Mouse (Mus musculus) heart, embryonic 11.5 days (tissue): ENCODE data around the gene Kif1c. TPM values are rescaled to one million over a fixed set of nuclear protein-coding genes. Genes with fewer than 3 reads are reported as not detected.

Experiments
- ATAC-seq: fragments of 200-750 bp; cut with Nextera tagmentation; replicated peaks from 2 replicates; pipeline ENCODE4 v1.8.0; 2017; ENCODE audit warnings: moderate library complexity; ENCODE audit not compliant: insufficient number of reproducible peaks, low FRiP score, low TSS enrichment
- H3K27ac ChIP-seq: fragments of 300-500 bp; sonication (generic); 2 replicates; pipeline ENCODE4 v1.5.1; 2014; ENCODE audit warnings: mild to moderate bottlenecking, low read depth, low read length
- H3K27me3 ChIP-seq: fragments of 300-500 bp; sonication (generic); 2 replicates; pipeline ENCODE4 v1.6.1; 2014; ENCODE audit warnings: mild to moderate bottlenecking, low read length, mixed read lengths; ENCODE audit not compliant: control insufficient read depth, insufficient read depth
- H3K36me3 ChIP-seq: fragments of 300-500 bp; sonication (generic); 2 replicates; pipeline ENCODE4 v1.6.1; 2014; ENCODE audit warnings: mild to moderate bottlenecking, low read length, moderate library complexity, mixed read lengths; ENCODE audit not compliant: control insufficient read depth, insufficient read depth
- H3K4me1 ChIP-seq: fragments of 300-500 bp; sonication (generic); 2 replicates; pipeline ENCODE4 v1.6.1; 2014; ENCODE audit warnings: low read length; ENCODE audit not compliant: control insufficient read depth, insufficient read depth
- H3K4me2 ChIP-seq: fragments of 300-500 bp; sonication (generic); 2 replicates; pipeline ENCODE4 v1.6.1; 2014; ENCODE audit warnings: mild to moderate bottlenecking, moderate library complexity
- H3K4me3 ChIP-seq: fragments of 300-500 bp; sonication (generic); 2 replicates; pipeline ENCODE4 v1.5.1; 2014; ENCODE audit warnings: low read depth, low read length
- H3K9ac ChIP-seq: fragments of 300-500 bp; sonication (generic); 2 replicates; pipeline ENCODE4 v1.6.1; 2014; ENCODE audit warnings: mild to moderate bottlenecking, low read depth, low read length, moderate library complexity
- H3K9me3 ChIP-seq: fragments of 300-500 bp; sonication (generic); replicated peaks from 2 replicates; pipeline ENCODE4 v1.6.1; 2016; ENCODE audit warnings: low read length; ENCODE audit not compliant: control insufficient read depth
- WGBS: fragments of 180-500 bp; shearing (Covaris S2); extraction: QIAGEN DNeasy Blood & Tissue Kit; methylation state at CpG from one replicate; pipeline ENCODE4 v1.1.7; 2014; ENCODE audit not compliant: insufficient replicate concordance; 5-methylcytosine and 5-hydroxymethylcytosine counted together
- polyA plus RNA-seq: library from polyadenylated mRNA; unstranded; fragments of >200 nt; fragmentation: Nextera tagmentation; extraction: Ambion mirVana; gene quantifications from 2 replicates; pipeline ENCODE4 v1.2.1, GENCODE M21; 2014

Kif1c gene
- polyA plus RNA-seq, 1 experiment from 2014 or later, result 11.4 TPM

DNA sequence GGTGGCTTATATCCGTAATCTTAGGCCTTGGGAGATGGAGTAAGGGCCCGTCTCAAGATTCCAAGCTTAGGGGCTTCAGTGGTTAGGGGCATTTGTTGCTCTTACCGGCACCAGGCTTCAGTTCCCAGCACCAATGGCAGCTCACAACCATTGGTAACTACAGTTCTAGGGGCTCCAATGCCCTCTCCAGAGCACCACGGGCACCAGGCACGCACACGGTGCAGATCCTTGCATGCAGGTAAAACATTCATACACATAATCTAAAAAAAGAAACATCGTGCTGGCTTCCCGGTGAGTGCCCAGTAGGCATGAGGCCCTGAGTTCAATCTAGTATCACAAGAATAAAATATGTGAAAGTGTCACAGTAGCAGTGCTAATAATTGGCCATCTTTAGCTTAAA, 37.2 kb upstream of the Kif1c start:
- Histone ChIP-seq H3K4me2 (no peak overlapping the region), H3K9ac (no peak overlapping the region), H3K36me3 (peaks cover 32% of the 10 kb centered on the region), H3K27me3 (no peaks in the 10 kb centered on the region), H3K9me3 (no peaks in the 10 kb centered on the region), H3K4me1 (peaks cover 15% of the 10 kb centered on the region), H3K27ac (no peak overlapping the region), H3K4me3 (no peak overlapping the region)
- no peak for ATAC-seq
- WGBS, result 87% methylated on average over 8 of the region's 8 CpGs

DNA sequence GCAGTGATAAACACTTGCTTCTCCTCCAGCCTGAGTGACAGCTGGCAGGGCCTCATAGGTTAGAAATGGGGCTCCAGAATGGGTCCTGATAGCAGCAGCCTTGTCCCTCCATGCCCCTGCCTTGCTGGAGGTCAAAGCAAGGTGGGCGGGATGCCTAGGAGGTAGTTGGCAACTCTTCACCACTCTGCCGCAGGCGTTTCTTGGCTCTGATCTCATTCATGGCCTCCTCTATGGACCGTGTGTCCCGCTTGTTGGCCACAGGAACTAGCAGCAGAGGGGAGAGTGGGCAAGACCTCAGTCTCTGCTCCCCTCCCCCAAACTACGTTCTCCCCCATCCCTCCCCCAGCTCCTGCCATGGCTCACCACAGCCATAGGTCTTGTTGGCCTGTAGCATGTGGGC, 36.4 kb upstream of the Kif1c start:
- no peak overlapping the region for H3K4me2 ChIP-seq
- 86% methylated on average over 6 of the region's 6 CpGs for WGBS
- H3K4me3 ChIP-seq, result no peak overlapping the region
- no peak overlapping the region for H3K9ac ChIP-seq
- no peak overlapping the region for H3K27ac ChIP-seq
- peaks cover 32% of the 10 kb centered on the region for H3K36me3 ChIP-seq
- H3K9me3 ChIP-seq, result no peaks in the 10 kb centered on the region
- no peak for ATAC-seq
- peaks cover 7% of the 10 kb centered on the region for H3K4me1 ChIP-seq
- no peaks in the 10 kb centered on the region for H3K27me3 ChIP-seq

DNA sequence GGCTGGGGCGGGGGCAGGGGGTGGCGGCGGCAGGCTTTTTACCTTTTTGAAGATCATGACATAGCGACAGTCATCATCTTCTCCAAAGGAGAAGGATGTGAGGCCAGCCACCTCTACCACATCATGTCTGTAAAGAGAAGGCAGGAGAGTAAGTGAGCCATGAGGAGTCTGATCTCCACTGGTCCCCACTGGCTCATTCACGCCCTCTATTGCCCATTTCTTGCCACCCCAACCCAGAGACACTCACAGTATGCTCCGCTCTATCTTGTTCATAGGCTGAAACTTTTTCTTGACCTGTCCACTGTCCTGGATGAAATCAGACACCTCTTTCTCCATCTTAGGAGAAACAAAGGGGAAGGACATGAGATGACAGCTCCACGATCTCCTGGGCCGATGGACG, 35.6 kb upstream of the Kif1c start:
- ATAC-seq, result no peak
- Histone ChIP-seq H3K36me3 (peaks cover 32% of the 10 kb centered on the region), H3K27ac (no peak overlapping the region), H3K4me1 (peaks cover 6% of the 10 kb centered on the region; the same call in 1 of the 2 replicates), H3K4me3 (no peak overlapping the region), H3K9me3 (no peaks in the 10 kb centered on the region), H3K9ac (no peak overlapping the region), H3K4me2 (no peak overlapping the region), H3K27me3 (no peaks in the 10 kb centered on the region)
- WGBS, result 84% methylated on average over 9 of the region's 9 CpGs

DNA sequence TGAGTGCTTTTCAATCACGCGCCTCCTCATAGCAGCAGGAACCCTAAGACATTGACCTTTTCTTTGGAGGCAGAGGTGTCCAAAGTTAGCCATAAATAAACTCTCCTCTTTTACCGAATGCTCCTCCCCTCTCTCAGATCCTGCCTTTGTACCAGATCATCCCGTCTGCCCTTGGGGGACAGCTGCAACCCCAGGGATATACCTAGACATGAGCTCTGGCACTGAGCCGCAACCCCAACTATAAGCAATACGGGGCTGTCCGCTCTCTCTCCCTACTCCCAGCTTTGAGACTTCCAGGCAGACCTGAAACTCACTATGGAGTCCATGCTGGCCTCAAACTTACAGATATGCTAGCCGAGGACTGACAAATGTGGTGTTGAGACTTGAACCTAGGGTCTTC, 33.7 kb upstream of the Kif1c start:
- Histone ChIP-seq H3K9ac (peak overlapping the region; percentile 10; the same call in 1 of the 2 replicates), H3K9me3 (no peaks in the 10 kb centered on the region), H3K27ac (no peak overlapping the region), H3K4me1 (peaks cover 13% of the 10 kb centered on the region), H3K36me3 (peaks cover 29% of the 10 kb centered on the region), H3K27me3 (no peaks in the 10 kb centered on the region), H3K4me2 (no peak overlapping the region), H3K4me3 (no peak overlapping the region)
- WGBS, result 92% methylated on average over 8 of the region's 8 CpGs
- ATAC-seq, result no peak

DNA sequence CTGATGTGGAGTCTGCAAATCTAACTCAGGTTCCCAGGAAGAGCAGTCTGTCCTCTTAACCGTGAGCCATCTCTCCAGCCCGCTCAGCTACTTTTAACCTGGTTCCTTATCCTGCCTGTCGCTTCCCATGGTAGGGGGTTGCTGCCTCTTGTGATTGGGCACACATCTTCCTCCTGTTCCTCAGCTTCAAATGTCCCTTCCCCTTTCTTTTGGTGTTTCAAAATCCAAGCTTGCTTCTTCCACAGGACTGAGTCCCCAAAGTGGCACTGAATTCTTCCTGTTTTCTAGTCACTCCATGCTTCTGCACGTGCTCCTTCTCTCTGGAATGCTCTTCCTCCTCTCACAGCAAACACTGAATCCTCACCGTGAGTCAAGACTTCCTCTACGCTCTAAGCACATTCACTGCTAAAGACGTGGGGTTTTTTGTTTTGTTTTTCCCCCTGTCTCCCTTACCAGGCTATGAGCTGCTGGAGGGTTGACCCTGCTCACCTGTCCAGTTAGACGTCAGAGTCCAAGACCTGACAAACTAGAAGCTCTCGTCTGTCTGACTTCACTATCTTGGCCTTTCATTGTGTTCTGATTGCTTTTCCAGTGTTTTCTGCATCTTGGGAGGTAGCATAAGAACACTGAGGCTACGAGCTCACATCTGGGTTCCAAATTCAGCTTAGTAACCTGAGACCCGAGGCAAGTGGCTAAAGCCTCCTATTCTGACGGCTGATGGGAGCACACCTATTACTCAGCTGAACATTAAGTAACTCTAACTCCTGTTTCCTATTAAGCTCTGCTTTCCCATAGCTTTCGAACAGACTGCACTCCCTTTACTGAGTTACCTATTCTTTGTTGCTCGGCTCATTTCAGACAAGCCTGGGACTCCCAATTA, 32.8 kb upstream of the Kif1c start:
- Histone ChIP-seq H3K27ac (peak overlapping the region; percentile 97), H3K9ac (peak overlapping the region; percentile 68), H3K36me3 (peaks cover 30% of the 10 kb centered on the region), H3K4me1 (peaks cover 18% of the 10 kb centered on the region), H3K4me3 (peak overlapping the region; percentile 75), H3K9me3 (no peaks in the 10 kb centered on the region), H3K27me3 (no peaks in the 10 kb centered on the region), H3K4me2 (peak overlapping the region; percentile 91)
- WGBS, result 75% methylated on average over 14 of the region's 14 CpGs
- no peak for ATAC-seq

DNA sequence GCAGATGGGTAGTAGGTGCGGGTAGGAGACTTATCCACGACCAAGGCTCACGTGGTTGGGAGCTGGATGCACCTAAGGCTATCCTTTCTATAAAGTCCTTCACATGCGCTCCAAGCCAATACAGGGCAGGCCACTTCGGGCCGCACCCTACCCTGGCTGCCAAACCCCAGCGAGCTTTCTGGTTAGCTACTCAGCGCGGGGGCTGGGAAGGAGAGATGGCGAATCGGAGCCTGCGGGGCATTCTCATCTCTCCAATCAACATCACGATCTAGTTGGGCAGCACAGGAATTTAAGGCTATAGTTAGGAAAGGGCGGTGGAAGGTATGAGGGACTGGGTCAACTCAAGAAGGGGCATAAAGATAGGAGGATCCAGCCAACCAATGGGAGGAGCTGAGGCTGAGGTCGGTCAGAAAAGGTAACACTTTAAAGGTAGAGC, 32.0 kb upstream of the Kif1c start:
- Histone ChIP-seq H3K27ac (peak overlapping the region; percentile 97), H3K9ac (peak overlapping the region; percentile 68), H3K36me3 (peaks cover 23% of the 10 kb centered on the region), H3K4me1 (peaks cover 18% of the 10 kb centered on the region), H3K4me3 (peak overlapping the region; percentile 75), H3K27me3 (no peaks in the 10 kb centered on the region), H3K9me3 (no peaks in the 10 kb centered on the region), H3K4me2 (peak overlapping the region; percentile 91)
- under 1% methylated on average over 15 of the region's 15 CpGs for WGBS
- ATAC-seq, result peak; percentile 46

DNA sequence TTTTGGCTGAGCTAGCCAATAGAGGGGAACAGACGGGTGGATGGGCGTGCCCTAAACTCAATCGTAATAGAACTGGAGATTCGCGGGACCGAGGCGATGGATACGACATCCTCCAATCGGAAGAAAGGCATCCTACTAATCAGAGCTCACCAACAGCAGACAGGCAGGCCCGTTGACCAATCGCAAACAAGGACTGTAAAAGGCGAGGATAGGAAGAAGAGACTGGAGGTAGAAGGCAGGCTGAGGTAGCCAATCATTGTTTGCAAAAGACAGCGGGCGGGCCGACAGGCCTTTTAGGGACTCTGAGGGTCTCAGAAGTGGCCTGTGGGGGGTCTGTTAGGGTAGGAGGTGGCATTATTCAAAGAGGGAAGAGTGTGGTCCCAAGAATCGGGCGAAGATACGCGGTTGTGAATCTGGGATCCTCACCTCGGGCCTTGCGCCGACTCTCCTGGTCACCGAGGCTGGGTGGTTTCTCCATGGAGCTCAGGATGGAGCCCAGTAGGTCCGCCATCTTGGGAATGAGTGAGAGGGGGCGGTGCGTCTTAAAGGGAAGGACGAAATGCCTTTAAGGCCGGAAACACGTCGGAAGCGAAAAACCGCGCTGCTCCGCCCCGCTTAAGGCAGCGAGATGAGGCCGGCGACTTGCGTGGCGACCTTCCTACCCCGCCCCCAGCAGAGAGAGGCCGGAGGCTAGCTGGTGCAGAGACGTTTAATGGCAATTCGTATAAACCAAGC, 31.4 kb upstream of the Kif1c start, which contains the start of gene Spag7:
Spag7 (minus strand) TSS at position 646 of the 735 bp plus-strand sequence.
- H3K9me3 ChIP-seq, result no peaks in the 10 kb centered on the region
- peaks cover 21% of the 10 kb centered on the region for H3K36me3 ChIP-seq
- peak within 1 kb of the TSS; percentile 91 for H3K4me2 ChIP-seq
- peak within 1 kb of the TSS; percentile 75 for H3K4me3 ChIP-seq
- H3K27ac ChIP-seq, result peak within 1 kb of the TSS; percentile 97
- H3K27me3 ChIP-seq, result no peaks in the 10 kb centered on the region
- peak within 1 kb of the TSS; percentile 89 for H3K9ac ChIP-seq
- under 1% methylated on average over 44 of the region's 44 CpGs for WGBS
- H3K4me1 ChIP-seq, result peaks cover 18% of the 10 kb centered on the region
- ATAC-seq, result peak; percentile 92

DNA sequence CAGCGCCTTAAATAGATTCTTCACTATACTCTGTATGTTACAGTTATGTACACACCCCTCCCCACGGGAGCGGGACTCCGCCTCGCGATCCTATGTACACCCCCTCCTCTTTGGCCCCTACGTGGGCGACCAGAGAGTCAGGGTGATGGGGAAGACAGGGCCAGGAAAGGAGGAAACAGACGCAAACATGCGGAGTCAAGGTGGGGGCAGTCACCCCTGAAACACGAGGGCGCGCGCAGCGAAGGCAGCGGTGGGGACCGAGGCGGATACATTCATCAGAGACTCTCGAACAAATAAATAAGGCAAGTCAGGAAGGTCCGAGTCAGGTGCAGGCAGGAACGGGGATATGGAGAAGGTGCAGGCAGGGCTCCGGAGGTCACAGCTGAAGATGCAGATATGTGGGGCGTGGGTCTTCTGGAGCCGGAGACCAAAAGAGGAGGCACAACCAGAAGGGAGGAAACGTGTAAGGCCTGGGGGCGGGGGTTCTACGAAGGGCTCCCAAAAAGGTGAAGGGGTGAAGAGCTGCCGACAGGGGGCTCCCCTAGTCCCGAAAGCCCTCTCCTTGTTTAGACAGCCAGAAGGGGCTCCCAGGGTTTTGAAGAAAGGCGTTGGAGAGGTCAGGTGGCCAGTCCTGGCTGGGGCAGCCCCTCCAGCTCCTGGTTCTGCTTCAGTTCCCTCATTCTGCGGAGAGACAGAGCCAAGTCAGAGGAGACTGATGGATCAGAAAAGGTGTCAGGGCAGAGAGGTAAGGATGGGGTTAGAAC, 30.6 kb upstream of the Kif1c start:
- Histone ChIP-seq H3K4me3 (peak overlapping the region; percentile 75), H3K9ac (peak overlapping the region; percentile 89), H3K4me2 (peak overlapping the region; percentile 91), H3K27ac (peak overlapping the region; percentile 97), H3K4me1 (peaks cover 18% of the 10 kb centered on the region), H3K9me3 (no peaks in the 10 kb centered on the region), H3K27me3 (no peaks in the 10 kb centered on the region), H3K36me3 (peaks cover 19% of the 10 kb centered on the region)
- peak; percentile 27 for ATAC-seq
- WGBS, result under 1% methylated on average over 31 of the region's 31 CpGs
